Mouse (Mus musculus) layer of hippocampus, adult 18-20 months (tissue): ENCODE results near the gene Clcn1. TPM values are rescaled to one million over a fixed set of nuclear protein-coding genes. Genes with fewer than 3 reads are reported as not detected.

Experiments used
- DNase-seq, 2 experiments: peaks; one replicate each; pipeline ENCODE4 v3.0.0; 2022; ENCODE audit warnings: low spot score in 2 of 2
- long read RNA-seq: library from polyadenylated mRNA; stranded (forward); transcript quantifications from one replicate; pipeline ENCODE4 v2.0.0, GENCODE M21; 2021
- total RNA-seq, 2 experiments: library from RNA; stranded (reverse); gene quantifications; 2 replicates each; pipeline ENCODE4 v1.2.3; 2021

The Clcn1 gene
- total RNA-seq, result 1 to 10 TPM; 2.8 to 3.6 TPM
- long read RNA-seq, result 0 reads

- no peak for DNase-seq
Observed at GRCm38 (mm10) chr6:42286448-42286847, at the start of gene Clcn1. Gene Clcn1 (plus strand): TSS chr6:42286685.

GRCm38 (mm10) chr6:42237276-42237805 is 49.1 kb upstream of the Clcn1 start:
- no peak for DNase-seq

- no peak for DNase-seq
Observed at GRCm38 (mm10) chr6:42241311-42242045, 45.0 kb upstream of the Clcn1 start.

GRCm38 (mm10) chr6:42245711-42246353 is 40.7 kb upstream of the Clcn1 start, which contains the start of gene Gstk1:
Gene Gstk1 (plus strand): TSS chr6:42245935.
- peak; percentile 44 to 70 for DNase-seq

GRCm38 (mm10) chr6:42247173-42247572 is 39.3 kb upstream of the Clcn1 start:
- DNase-seq, result no peak

GRCm38 (mm10) chr6:42247981-42248380 is 38.5 kb upstream of the Clcn1 start:
- no peak for DNase-seq

- DNase-seq, result no peak
Observed at GRCm38 (mm10) chr6:42251791-42252190, 34.7 kb upstream of the Clcn1 start.

- no peak for DNase-seq
Observed at GRCm38 (mm10) chr6:42253103-42253502, 33.4 kb upstream of the Clcn1 start.

GRCm38 (mm10) chr6:42257303-42257863 is 29.1 kb upstream of the Clcn1 start:
- peak; percentile 15 to 71 for DNase-seq

- no peak for DNase-seq
Observed at GRCm38 (mm10) chr6:42260430-42260829, 26.1 kb upstream of the Clcn1 start.

GRCm38 (mm10) chr6:42261524-42262170 is 24.8 kb upstream of the Clcn1 start, which contains the start of gene Tmem139:
Gene Tmem139 (plus strand): TSS chr6:42261970.
- DNase-seq, result no peak

GRCm38 (mm10) chr6:42264626-42265312 is 21.7 kb upstream of the Clcn1 start, which contains the start of gene Casp2:
Gene Casp2 (plus strand): TSS chr6:42264985.
- DNase-seq, result peak; percentile 98 to 99

GRCm38 (mm10) chr6:42265391-42266330 is 20.8 kb upstream of the Clcn1 start:
- DNase-seq, result peak in 1 of 2 experiments; percentile 11

GRCm38 (mm10) chr6:42270817-42271216 is 15.7 kb upstream of the Clcn1 start:
- DNase-seq, result no peak

- no peak for DNase-seq
Observed at GRCm38 (mm10) chr6:42276151-42276550, 10.3 kb upstream of the Clcn1 start.

GRCm38 (mm10) chr6:42282865-42283528 is 3.5 kb upstream of the Clcn1 start:
- no peak for DNase-seq

- no peak for DNase-seq
Observed at GRCm38 (mm10) chr6:42287562-42287961, 1.1 kb downstream of the Clcn1 start.

GRCm38 (mm10) chr6:42293327-42293726 is 6.8 kb downstream of the Clcn1 start:
- no peak for DNase-seq

- DNase-seq, result no peak
Observed at GRCm38 (mm10) chr6:42295549-42296094, 9.1 kb downstream of the Clcn1 start.
